Mouse (Mus musculus) forelimb bud, embryonic 11.5 days (tissue): ENCODE data around the gene Abcb4.
"Not testable (repeated sequence)": the region's sequence is repeated elsewhere in the genome, so short reads cannot be mapped to it uniquely, and the experiment has no call there.

Source experiments
- DNase-seq: peaks from one replicate; pipeline ENCODE4 v3.0.0-alpha.2; 2012; ENCODE audit warnings: low read depth, low spot score

Abcb4 gene

GRCm38 (mm10) chr5:8997513-8997895 is 104.0 kb downstream of the Abcb4 start:
- DNase-seq = no peak

- no peak for DNase-seq
Measured at GRCm38 (mm10) chr5:8999108-8999507, 105.6 kb downstream of the Abcb4 start.

DNA sequence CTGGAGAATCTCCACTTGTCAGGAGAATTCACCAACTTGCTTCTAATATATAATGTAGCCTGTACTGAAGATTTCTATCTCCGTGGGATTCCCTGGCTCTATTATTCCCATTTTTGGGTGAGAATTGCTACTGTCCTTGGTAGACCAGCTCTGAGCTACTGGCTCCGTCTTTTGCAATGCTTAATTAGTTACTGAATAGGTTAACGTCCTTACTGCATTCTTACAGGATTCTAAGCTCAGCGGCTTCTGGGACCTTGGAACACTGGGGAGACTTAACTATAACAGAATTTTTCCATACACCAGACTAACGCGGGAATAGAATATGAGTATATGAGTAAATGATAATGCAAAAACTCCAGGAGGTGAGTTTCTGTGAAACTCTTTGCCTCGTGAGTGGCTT is 106.5 kb downstream of the Abcb4 start:
- not testable (repeated sequence) for DNase-seq

GRCm38 (mm10) chr5:9006585-9006984 is 113.1 kb downstream of the Abcb4 start:
- not testable (repeated sequence) for DNase-seq
